Mouse (Mus musculus) cerebellum, adult 9-11 months (tissue): ENCODE measurements at regions not wholly inside any gene's neighbourhood (a gene's known extent, or its start where the extent isn't known, plus 50 kb on each side); places are given as distances from the start of the nearest gene placed in this dataset.

ENCODE experiments used
- DNase-seq: peaks from one replicate; pipeline ENCODE4 v3.0.0; 2022

DNA sequence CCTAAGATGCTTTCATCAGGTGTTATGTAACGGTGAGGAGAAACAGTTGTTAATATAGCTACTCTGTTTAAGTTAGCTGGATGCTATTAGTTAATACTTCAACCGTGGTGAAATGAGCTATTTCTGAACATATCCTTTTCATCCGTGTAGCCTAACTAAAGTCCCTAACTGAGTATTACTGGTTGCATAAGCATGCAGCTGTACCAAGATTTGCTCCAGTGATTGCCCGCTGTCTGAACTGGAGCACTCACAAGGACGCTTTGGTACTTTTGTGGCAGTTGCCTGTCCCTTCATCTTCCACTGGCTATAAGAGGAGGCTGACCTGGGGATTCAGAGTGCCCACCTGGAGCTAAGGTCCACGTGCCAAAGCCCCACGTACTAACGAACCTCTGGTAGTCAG lies 65.3 kb upstream of the Lnx1 start:
- no peak for DNase-seq

DNA sequence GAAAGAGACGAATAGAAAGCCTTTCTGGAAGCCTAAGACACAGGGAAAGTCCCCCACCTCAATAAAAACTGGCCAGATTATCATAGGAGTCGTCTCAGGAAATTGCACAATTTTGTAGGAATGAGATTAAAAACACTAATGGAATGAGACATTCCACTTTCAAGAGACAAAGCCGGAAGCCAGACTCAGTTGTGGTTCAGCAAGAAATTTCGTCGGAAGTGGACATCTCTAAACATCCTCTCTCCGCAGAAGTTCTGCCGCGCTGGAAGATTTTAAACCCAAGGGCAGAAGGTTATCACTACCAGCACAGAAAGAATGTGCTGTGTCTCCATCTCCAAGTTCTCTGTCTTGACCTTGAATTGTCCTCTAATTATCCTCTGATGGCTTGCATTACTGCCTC lies 63.5 kb upstream of the Lnx1 start:
- DNase-seq: no peak

GRCm38 (mm10) chr5:74765061-74765767 lies 62.5 kb upstream of the Lnx1 start:
- DNase-seq: no peak

DNA sequence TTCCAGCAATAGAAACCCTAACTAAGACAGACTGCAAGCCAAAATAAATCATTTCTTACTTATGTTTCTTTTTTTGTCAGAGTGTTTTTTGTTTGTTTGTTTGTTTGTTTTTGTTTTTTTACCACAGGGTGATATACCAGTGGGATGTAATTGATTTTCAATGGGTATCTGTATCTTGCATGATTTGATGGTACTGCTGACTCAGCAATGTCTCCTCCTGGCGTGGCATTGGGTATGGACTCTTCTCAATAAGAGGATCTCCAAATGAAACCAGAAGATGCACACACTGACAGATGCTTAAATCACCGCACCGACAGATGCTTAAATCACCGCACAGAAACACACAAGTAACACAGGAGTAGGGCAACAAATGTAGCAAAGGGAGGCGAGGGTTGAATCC lies 54.8 kb upstream of the Lnx1 start:
- DNase-seq: no peak

DNA sequence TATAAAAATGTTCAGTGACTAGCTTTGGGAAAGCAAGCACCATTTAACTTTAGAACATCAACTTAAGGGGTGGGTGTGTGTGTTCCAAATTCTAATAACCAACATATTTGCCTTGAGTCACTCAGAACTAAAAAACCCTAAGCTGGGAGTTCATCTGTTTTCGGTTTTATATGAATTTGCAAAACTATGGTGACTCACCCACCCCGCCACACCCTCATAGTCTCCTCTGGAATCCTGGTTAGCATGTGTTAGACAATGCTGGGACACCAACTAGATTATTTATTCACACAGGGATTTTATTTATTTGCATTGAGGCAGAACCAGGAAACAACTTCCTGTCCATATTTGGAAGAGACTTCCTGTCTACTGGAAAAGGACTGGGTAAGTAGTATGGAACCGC lies 50.2 kb upstream of the Lnx1 start:
- no peak for DNase-seq
